Mouse (Mus musculus) liver, embryonic 13.5 days (tissue): ENCODE data around the gene Dicer1. TPM values are rescaled to one million over a fixed set of nuclear protein-coding genes. Genes with fewer than 3 reads are reported as not detected.

Source experiments
- ATAC-seq: fragments of 200-750 bp; cut with Nextera tagmentation; 2 replicates; pipeline ENCODE4 v1.8.0; 2017; ENCODE audit warnings: low read depth, mild to moderate bottlenecking, moderate number of reproducible peaks, moderate library complexity
- DNase-seq: peaks from one replicate; pipeline ENCODE4 v3.0.0; 2022
- H3K27ac ChIP-seq: fragments of 300-500 bp; sonication (generic); 2 replicates; pipeline ENCODE4 v1.5.1; 2015; ENCODE audit warnings: moderate library complexity, mild to moderate bottlenecking, inconsistent platforms
- H3K27me3 ChIP-seq: fragments of 300-500 bp; sonication (generic); 2 replicates; pipeline ENCODE4 v1.6.1; 2015; ENCODE audit warnings: mild to moderate bottlenecking, inconsistent platforms
- H3K36me3 ChIP-seq: fragments of 300-500 bp; sonication (generic); 2 replicates; pipeline ENCODE4 v1.6.1; 2015; ENCODE audit warnings: mild to moderate bottlenecking, inconsistent platforms
- H3K4me1 ChIP-seq: fragments of 300-500 bp; sonication (generic); replicated peaks from 2 replicates; pipeline ENCODE4 v1.6.1; 2015; ENCODE audit warnings: inconsistent platforms
- H3K4me2 ChIP-seq: fragments of 300-500 bp; sonication (generic); 2 replicates; pipeline ENCODE4 v1.6.1; 2015; ENCODE audit warnings: inconsistent platforms, mild to moderate bottlenecking, moderate library complexity
- H3K4me3 ChIP-seq: fragments of 300-500 bp; sonication (generic); replicated peaks from 2 replicates; pipeline ENCODE4 v1.5.1; 2015; ENCODE audit warnings: mild to moderate bottlenecking, inconsistent platforms
- H3K9ac ChIP-seq: fragments of 300-500 bp; sonication (generic); 2 replicates; pipeline ENCODE4 v1.6.1; 2015; ENCODE audit warnings: mild to moderate bottlenecking, inconsistent platforms
- H3K9me3 ChIP-seq: fragments of 300-500 bp; sonication (generic); replicated peaks from 2 replicates; pipeline ENCODE4 v1.6.1; 2016; ENCODE audit warnings: inconsistent platforms
- WGBS: fragments of 180-500 bp; shearing (Covaris S2); methylation state at CpG from one replicate; pipeline ENCODE4 v1.1.7; 2015; ENCODE audit not compliant: insufficient replicate concordance; 5-methylcytosine and 5-hydroxymethylcytosine counted together
- polyA plus RNA-seq: library from polyadenylated mRNA; unstranded; fragments of >200 nt; fragmentation: Nextera tagmentation; extraction: Ambion mirVana; gene quantifications from 2 replicates; pipeline ENCODE4 v1.2.1, GENCODE M21; 2015

The Dicer1 gene
- polyA plus RNA-seq, 1 experiment from 2014 or later, result 15.8 TPM

GRCm38 (mm10) chr12:104765116-104765515, 13.4 kb upstream of the Dicer1 start:
- no peak overlapping the region for H3K4me3 ChIP-seq
- no peak for ATAC-seq
- H3K4me1 ChIP-seq, result no peaks in the 10 kb centered on the region
- no peaks in the 10 kb centered on the region for H3K36me3 ChIP-seq
- H3K9ac ChIP-seq, result no peak overlapping the region
- no peak for DNase-seq
- H3K4me2 ChIP-seq, result no peak overlapping the region
- H3K27me3 ChIP-seq, result no peaks in the 10 kb centered on the region
- H3K27ac ChIP-seq, result no peak overlapping the region
- H3K9me3 ChIP-seq, result no peaks in the 10 kb centered on the region
- 47% methylated on average over 5 of the region's 5 CpGs for WGBS

- Histone ChIP-seq H3K4me1 (no peaks in the 10 kb centered on the region), H3K27ac (no peak overlapping the region), H3K27me3 (no peaks in the 10 kb centered on the region), H3K36me3 (no peaks in the 10 kb centered on the region), H3K9ac (no peak overlapping the region), H3K9me3 (no peaks in the 10 kb centered on the region), H3K4me3 (no peak overlapping the region), H3K4me2 (no peak overlapping the region)
- DNase-seq, result no peak
- ATAC-seq, result no peak
- 74% methylated on average over 6 of the region's 6 CpGs for WGBS
Measured at GRCm38 (mm10) chr12:104763918-104764317, 12.2 kb upstream of the Dicer1 start.

- no peaks in the 10 kb centered on the region for H3K27me3 ChIP-seq
- no peak for ATAC-seq
- H3K9me3 ChIP-seq, result no peaks in the 10 kb centered on the region
- DNase-seq, result no peak
- H3K36me3 ChIP-seq, result no peaks in the 10 kb centered on the region
- H3K4me3 ChIP-seq, result no peak overlapping the region
- no peak overlapping the region for H3K27ac ChIP-seq
- no peaks in the 10 kb centered on the region for H3K4me1 ChIP-seq
- no peak overlapping the region for H3K9ac ChIP-seq
- whole genome bisulfite sequencing, result 62% methylated on average over 8 of the region's 8 CpGs
- H3K4me2 ChIP-seq, result no peak overlapping the region
Measured at GRCm38 (mm10) chr12:104761411-104761810, 9.7 kb upstream of the Dicer1 start.

- ATAC-seq, result no peak
- WGBS, result 62% methylated on average over 7 of the region's 7 CpGs
Measured at GRCm38 (mm10) chr12:104758066-104758465, 6.3 kb upstream of the Dicer1 start.

GRCm38 (mm10) chr12:104753686-104754085, 1.9 kb upstream of the Dicer1 start:
- H3K36me3 ChIP-seq, result peaks cover 5% of the 10 kb centered on the region
- H3K4me2 ChIP-seq, result no peak overlapping the region
- peaks cover 35% of the 10 kb centered on the region for H3K4me1 ChIP-seq
- 62% methylated on average over 4 of the region's 4 CpGs for WGBS
- H3K9ac ChIP-seq, result no peak overlapping the region
- H3K4me3 ChIP-seq, result no peak overlapping the region
- H3K9me3 ChIP-seq, result no peaks in the 10 kb centered on the region
- ATAC-seq (no peak), DNase-seq (no peak)
- H3K27ac ChIP-seq, result no peak overlapping the region
- no peaks in the 10 kb centered on the region for H3K27me3 ChIP-seq

More at GRCm38 (mm10) chr12:104758066-104758465, 6.3 kb upstream of the Dicer1 start:
- H3K27ac ChIP-seq, result no peak overlapping the region
- H3K27me3 ChIP-seq, result no peaks in the 10 kb centered on the region
- H3K9ac ChIP-seq, result no peak overlapping the region
- no peak for DNase-seq
- peaks cover 2% of the 10 kb centered on the region for H3K4me1 ChIP-seq
- H3K4me3 ChIP-seq, result no peak overlapping the region
- no peaks in the 10 kb centered on the region for H3K36me3 ChIP-seq
- H3K9me3 ChIP-seq, result no peaks in the 10 kb centered on the region
- H3K4me2 ChIP-seq, result no peak overlapping the region

DNA sequence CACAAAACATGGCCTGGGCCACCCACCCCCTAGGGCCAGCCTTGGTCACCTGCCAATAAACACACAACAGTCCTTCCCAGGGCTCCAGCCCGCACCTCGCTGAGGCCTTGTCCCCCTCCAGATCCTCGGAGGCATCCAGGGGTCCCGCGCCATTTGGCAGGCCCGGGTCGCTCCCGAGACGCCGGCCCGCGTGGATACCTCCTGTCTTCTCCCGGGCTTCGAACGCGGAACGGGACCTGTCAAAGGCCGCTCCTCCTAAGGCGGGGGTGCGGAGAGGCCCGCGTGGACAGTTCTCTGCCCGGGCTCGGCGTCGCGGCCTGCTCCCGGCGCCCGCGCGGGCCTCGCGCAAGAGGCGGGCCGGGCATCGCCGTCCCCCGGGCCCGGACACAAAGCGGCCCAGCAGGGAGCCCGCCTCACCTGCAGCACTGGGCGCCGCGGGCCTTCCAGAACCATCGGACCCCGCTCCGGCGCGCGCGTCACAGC, 380 bp downstream of the Dicer1 start:
- under 1% methylated on average over 52 of the region's 52 CpGs for WGBS
- Histone ChIP-seq H3K4me2 (peak overlapping the region; percentile 94), H3K9ac (peak overlapping the region; percentile 90), H3K36me3 (peaks cover 9% of the 10 kb centered on the region), H3K27me3 (no peaks in the 10 kb centered on the region), H3K9me3 (no peaks in the 10 kb centered on the region), H3K27ac (peak overlapping the region; percentile 83), H3K4me1 (peaks cover 52% of the 10 kb centered on the region), H3K4me3 (peak overlapping the region; percentile 85)
- ATAC-seq (peak; percentile 48; the same call in 1 of the 2 replicates), DNase-seq (no peak)

- no peak overlapping the region for H3K9ac ChIP-seq
- no peaks in the 10 kb centered on the region for H3K9me3 ChIP-seq
- no peak overlapping the region for H3K4me3 ChIP-seq
- DNase-seq, result no peak
- 69% methylated on average over 2 of the region's 2 CpGs for WGBS
- no peaks in the 10 kb centered on the region for H3K27me3 ChIP-seq
- H3K4me2 ChIP-seq, result no peak overlapping the region
- peaks cover 13% of the 10 kb centered on the region for H3K36me3 ChIP-seq
- H3K27ac ChIP-seq, result no peak overlapping the region
- H3K4me1 ChIP-seq, result peaks cover 56% of the 10 kb centered on the region
- no peak for ATAC-seq
Measured at GRCm38 (mm10) chr12:104748946-104749345, 2.8 kb downstream of the Dicer1 start.

DNA sequence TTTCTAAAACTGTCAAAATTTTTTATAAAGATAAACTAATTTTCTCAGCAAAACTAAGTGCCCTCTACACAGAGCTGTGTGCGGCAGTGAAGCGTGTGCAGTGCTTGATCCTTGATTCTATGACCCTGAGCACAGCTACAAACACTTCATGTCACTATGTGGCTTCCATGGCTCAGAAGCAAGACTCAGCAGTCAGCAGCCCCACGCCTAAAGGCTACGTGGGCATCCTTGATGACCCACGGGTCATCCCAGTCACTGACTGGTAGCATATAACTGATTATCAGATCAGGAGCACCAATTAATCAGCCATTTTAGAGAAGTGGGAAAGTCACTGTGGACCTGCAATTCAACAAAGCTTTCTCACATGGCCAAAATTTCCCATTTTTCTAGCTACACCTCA, 4.5 kb downstream of the Dicer1 start:
- Histone ChIP-seq H3K9me3 (no peaks in the 10 kb centered on the region), H3K4me1 (peaks cover 53% of the 10 kb centered on the region), H3K27ac (no peak overlapping the region), H3K9ac (no peak overlapping the region), H3K4me2 (no peak overlapping the region), H3K36me3 (peaks cover 13% of the 10 kb centered on the region), H3K27me3 (no peaks in the 10 kb centered on the region), H3K4me3 (no peak overlapping the region)
- no peak for DNase-seq
- WGBS, result 81% methylated on average over 5 of the region's 5 CpGs
- ATAC-seq, result no peak

DNA sequence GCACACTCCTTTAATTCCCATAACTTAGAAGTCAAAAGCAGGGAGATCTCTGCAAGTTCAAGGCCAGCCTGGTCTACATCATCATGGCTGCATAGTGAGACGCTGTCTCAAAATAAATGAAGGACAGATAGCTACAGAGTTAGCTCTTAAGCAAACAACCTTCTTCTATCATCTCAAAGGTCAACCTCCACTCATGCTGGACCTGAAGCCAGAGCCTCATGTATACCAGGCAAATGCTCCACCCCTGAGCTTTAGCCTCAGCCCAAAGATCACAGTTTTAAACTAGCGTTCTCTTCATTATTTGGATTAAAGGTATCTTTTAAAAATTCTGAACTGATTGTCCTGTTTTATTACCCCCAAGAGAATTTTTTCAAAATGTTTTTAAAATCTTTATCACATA, 5.2 kb downstream of the Dicer1 start:
- Histone ChIP-seq H3K27me3 (no peaks in the 10 kb centered on the region), H3K9me3 (no peaks in the 10 kb centered on the region), H3K4me2 (no peak overlapping the region), H3K9ac (no peak overlapping the region), H3K36me3 (peaks cover 13% of the 10 kb centered on the region), H3K4me3 (no peak overlapping the region), H3K4me1 (peaks cover 56% of the 10 kb centered on the region), H3K27ac (no peak overlapping the region)
- ATAC-seq (0 out of 2 replicates have a peak, but pooled peaks have one; percentile 29), DNase-seq (no peak)
- 83% methylated on average over 2 of the region's 2 CpGs for WGBS

DNA sequence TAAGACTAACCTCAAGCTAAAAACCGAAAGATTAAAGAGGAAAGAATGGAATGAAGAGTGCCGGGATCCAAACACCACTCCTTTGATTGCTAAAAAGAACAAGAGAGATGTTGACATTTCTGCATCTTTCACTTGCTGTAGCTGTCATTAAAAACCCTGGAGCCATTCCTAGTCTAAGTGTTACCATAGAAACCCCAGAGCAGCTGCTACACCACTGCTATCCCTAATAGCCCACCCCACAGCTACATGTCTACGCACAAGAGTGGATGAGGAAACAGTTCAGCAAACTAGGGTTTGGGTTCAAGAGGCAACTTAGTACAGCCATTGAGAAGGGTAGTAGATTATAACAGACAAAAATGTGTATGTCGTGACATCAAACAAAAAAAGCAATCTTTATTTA, 8.1 kb downstream of the Dicer1 start:
- H3K9ac ChIP-seq, result no peak overlapping the region
- H3K4me1 ChIP-seq, result peaks cover 44% of the 10 kb centered on the region
- no peak overlapping the region for H3K4me3 ChIP-seq
- WGBS, result 83% methylated on average over 4 of the region's 4 CpGs
- peaks cover 7% of the 10 kb centered on the region; the same call in 1 of the 2 replicates for H3K36me3 ChIP-seq
- ATAC-seq, result no peak
- H3K4me2 ChIP-seq, result no peak overlapping the region
- H3K27me3 ChIP-seq, result no peaks in the 10 kb centered on the region
- no peak overlapping the region for H3K27ac ChIP-seq
- H3K9me3 ChIP-seq, result no peaks in the 10 kb centered on the region
- DNase-seq, result no peak

DNA sequence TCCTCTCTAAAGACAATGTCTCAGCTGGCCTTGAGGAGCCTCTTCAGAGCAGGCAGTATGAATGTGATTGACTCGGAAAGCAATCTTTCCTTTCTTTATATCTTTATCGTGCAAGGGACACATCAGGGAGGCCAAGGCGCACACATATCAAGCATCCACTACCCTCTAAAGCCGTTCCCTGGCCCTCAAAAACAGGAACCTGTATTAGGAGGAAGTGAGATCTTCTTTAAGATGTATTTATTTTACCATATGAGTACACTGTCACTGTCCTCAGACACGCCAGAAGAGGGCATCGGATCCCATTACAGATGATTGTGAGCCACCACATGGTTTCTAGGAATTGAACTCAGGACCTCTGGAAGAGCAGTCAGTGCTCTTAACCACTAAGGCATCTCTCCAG, 9.5 kb downstream of the Dicer1 start:
- Histone ChIP-seq H3K4me1 (peaks cover 34% of the 10 kb centered on the region), H3K4me2 (no peak overlapping the region), H3K36me3 (peaks cover 15% of the 10 kb centered on the region; the same call in 1 of the 2 replicates), H3K27me3 (no peaks in the 10 kb centered on the region), H3K9me3 (no peaks in the 10 kb centered on the region), H3K9ac (no peak overlapping the region), H3K4me3 (no peak overlapping the region), H3K27ac (no peak overlapping the region)
- DNase-seq (no peak), ATAC-seq (no peak)
- WGBS, result 25% methylated on average over 6 of the region's 6 CpGs
